Mouse (Mus musculus) neutrophil, adult 83 days (primary cell): ENCODE results near the gene Rgs6. TPM values are rescaled to one million over a fixed set of nuclear protein-coding genes. Genes with fewer than 3 reads are reported as not detected.

Experiments
- total RNA-seq, 2 experiments: library from RNA; stranded (reverse); gene quantifications; one replicate each; pipeline ENCODE4 v1.2.4; 2023

Rgs6 gene
- not detected for total RNA-seq

DNA sequence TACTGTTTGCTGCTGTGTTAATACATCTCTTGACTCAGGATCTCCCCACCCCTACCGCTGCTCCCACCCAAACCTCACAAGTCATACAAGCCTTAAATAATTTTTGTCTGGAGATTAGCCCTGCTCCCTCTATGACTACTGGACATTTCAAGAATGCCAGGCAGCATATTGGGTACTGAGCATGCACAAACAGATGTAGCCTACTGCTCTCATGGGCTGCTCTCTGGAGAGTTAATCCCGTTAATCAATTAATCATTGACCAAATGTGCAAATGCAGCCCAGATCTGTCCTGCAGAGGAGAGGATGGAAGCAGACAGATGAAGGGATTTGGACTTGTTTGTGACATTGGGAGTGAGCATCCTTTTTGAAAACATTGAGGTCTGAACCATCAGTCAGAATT is at the start of gene Rgs6:
Gene Rgs6, plus strand, starts transcription at position 276 of the 400 bp plus-strand sequence.

